Mouse (Mus musculus) thymus, postnatal 4 days (tissue): ENCODE results near the gene Slc26a10.

Experiments
- DNase-seq: peaks from one replicate; pipeline ENCODE4 v3.0.0; 2021

The Slc26a10 gene

DNA sequence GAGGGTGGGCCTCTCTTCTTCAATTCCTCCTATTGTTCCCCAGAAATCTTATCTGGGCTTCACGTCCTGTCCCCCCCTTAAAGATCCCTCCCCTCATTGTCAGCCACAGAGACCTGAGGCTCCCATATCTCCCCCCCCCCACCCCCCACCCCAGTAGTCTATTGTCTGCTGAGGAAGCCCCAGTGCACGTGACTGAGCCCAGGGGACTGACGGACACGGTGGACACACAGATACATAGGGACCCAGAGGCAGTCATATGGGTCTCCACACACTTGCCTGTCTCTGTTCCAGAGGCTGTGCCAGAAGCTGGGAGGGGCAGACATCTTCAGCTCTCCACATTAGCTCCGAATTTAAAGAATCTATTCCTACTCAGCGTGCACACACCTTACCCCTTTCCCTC, 1.1 kb upstream of the Slc26a10 start:
- DNase-seq: no peak

DNA sequence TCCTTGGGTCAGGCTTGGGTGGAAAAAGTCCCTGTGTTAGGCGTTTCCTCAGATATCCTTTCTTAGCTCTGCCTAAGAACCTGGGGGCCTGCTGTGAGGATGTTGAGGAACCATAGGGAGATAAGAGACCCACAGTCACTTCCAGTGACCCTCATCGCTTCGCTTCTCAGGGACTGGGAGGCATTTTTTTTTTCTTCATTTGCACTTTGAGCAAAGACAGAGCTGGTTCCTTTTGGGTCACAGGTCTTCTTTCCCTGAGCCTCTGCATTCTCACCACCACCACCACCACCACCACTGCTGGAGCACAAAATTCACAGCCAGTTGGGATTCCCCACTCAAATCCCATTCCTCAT, 226 bp upstream of the Slc26a10 start:
- DNase-seq: no peak

DNA sequence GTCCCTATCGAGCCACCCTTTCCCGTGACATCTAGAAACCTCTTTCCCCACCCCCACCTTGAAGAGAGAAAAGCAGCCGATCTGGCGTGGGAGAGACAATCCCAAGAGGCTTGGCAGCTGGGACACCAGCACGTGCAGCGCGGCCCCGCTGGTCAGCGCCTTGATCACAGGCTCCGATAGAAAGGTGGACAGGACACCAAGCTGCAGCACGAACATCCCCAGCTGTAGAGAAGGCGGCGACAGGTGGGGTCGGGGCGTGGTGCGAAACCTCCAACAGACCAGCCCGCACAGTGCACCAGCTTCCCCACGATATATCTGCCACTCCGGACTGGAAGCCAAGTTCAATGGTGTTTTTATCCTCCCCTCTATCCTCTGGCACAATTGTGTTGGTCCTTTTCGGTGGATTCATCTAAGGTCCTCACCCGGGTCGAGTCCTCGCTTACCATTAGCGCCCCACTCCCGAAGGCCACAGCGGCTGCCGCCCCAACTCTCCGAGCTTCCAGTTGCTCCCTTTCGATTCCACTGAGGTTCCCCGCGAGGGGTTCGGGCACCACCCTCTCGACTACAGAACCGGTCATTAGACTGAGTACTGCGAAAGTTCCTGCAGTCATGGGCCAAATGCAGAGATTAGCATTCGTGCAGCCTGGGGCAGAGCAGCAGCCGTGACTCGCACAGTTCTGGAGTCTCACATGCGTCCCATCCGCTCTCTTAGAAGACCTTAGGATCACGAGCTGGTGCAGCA, 2.0 kb downstream of the Slc26a10 start:
- DNase-seq: no peak

- DNase-seq: peak; percentile 75
These were observed 2.7 kb downstream of the Slc26a10 start for GRCm38 (mm10) chr10:127177719-127178118.

DNA sequence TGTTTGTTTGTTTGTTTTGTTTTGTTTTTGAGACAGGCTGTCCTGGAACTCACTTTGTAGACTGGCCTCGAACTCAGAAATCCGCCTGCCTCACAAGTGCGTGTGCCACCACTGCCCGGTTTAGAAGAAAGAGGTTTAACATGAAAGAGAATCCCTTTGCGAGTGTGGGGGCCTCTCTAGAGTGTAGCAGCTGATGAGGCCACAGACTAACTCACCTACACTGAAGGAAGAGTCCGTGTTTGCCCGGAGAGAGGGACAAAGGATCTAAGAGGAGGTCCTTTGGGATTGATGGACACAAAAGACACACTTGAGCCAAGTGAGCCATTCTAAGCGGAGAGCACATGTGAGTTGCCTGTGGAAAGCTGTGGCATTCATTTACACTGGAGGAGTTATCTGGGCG, 3.2 kb downstream of the Slc26a10 start:
- DNase-seq: no peak

DNA sequence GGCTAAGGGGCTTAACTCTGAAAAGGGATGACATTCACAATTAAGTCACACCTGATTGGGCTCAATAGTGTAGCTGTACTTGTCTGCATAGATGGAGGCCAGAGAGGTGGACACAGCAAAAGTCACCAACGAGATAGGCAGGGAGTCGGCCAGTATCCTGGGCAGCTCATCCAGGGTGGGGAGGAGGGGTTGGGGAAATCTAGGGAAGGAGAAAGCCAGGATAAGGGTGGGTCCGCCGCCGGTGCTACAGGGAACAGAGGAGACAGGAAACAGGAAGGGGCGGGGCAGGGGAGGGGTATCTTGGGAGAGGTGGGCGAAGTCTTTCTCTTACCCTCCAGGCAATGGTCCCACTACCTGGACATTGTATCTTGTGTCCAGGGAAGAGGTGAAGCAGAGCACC, 3.7 kb downstream of the Slc26a10 start:
- no peak for DNase-seq

DNA sequence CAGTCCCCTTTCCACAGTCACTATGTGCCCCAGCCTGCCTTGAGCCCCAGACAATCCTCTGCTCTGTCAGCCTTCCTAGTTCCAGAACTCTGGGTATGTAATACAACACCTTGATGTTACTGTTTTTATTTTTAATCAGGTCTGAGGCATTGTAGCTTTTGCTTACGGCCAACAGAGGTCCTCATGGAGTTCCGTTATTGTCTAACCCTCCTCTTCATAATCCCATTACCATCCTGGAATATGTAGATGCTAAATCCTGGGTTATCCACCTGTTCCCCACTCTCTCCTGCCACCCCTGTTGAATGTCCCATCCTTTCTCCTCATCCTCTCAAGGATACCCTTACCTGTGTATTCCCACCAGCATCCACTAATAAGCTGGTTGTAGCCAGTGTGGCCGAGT, 4.2 kb downstream of the Slc26a10 start:
- no peak for DNase-seq

- DNase-seq: no peak
These were observed 6.3 kb downstream of the Slc26a10 start for GRCm38 (mm10) chr10:127174170-127174569.

GRCm38 (mm10) chr10:127173148-127174065, 7.0 kb downstream of the Slc26a10 start:
- no peak for DNase-seq

DNA sequence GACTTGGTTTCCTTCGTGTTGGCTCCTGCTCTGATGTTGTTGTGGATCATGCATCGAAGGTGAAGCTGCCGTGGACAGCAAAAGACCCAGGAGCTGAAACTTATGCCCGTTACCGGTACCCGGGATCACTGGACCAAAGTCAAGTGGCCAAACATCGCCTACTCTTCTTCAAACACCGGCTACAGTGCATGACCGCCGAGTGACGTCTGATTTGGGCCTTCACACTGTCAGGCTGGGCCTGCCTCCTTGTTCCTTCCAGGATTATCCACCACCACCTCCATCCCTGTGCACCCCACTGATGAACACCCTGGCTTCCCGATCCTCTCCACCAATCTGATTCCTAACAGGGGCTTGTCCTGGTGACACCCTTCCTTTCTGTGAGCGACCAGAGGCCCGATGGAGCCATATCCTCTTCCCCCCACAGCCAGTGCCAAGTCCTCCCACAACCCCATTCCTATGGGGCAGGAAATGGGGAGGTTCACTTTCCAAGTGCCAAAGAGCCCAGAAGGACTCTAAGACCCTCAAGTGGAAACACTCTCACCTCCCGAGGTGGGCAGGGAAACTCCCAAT, 8.7 kb downstream of the Slc26a10 start:
- DNase-seq: no peak

DNA sequence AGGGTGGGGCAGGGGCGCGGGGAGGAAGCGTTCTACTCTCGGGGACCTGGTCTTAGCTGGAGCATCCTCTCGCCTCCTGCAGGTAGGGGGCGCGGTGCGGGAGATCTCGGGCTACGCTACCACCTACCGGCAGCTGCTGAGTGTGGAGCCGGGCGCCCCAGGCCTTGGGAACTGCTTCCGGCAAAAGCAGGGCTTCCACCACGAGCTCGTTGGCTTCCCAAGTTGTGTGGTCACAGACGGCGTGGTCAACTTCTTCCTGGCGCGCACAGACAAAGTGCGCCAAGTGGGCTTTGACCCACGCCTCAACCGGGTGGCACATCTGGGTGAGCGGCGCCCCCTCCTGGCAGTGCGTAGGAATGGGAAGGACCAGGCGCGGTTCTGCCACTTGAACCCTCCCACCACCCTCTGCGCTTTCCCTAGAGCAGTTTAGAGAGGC, 9.6 kb downstream of the Slc26a10 start:
- peak; percentile 95 for DNase-seq

DNA sequence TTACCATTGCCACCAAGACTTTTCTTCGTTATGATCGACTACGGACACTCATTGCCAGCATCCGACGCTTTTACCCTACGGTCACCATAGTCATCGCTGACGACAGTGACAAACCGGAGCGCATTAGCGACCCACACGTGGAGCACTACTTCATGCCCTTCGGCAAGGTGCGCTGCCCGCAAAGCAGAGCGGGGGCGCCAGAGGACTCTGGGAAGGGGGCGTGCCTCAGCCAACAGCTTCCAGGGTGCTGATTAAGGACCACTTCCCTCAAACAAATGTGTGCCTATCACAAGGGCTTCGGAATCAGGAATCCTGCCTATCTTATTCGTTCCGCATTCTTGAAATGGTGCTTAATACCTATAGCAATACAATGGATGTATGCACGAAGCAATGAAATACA, 10.4 kb downstream of the Slc26a10 start:
- DNase-seq: peak; percentile 63

GRCm38 (mm10) chr10:127167614-127168192, 12.7 kb downstream of the Slc26a10 start:
- no peak for DNase-seq

GRCm38 (mm10) chr10:127166771-127167613, 13.5 kb downstream of the Slc26a10 start:
- no peak for DNase-seq

- no peak for DNase-seq
These were observed 14.1 kb downstream of the Slc26a10 start for GRCm38 (mm10) chr10:127166404-127166715.

GRCm38 (mm10) chr10:127165654-127166403, 14.6 kb downstream of the Slc26a10 start:
- peak; percentile 78 for DNase-seq

DNA sequence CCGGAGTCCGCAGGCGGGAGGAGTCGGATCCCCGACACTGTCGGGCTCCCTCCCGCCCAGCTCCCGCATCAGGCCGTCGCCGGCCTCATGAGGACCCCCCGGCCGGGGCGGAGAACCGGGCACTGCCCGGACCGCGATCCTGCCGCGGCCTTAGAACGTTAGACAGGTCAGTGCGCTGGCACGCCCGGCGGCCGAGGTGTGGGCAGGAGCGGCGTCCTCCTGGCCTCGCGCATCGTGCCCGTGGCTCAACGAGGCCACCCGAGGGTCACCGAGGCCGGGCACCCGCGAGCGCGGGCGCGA, 15.1 kb downstream of the Slc26a10 start:
- no peak for DNase-seq

- peak; percentile 88 for DNase-seq
These were observed 15.7 kb downstream of the Slc26a10 start, which contains the start of gene B4galnt1 for GRCm38 (mm10) chr10:127164631-127165353. TSS of gene B4galnt1 (plus strand) at chr10:127165225.

GRCm38 (mm10) chr10:127164190-127164589, 16.3 kb downstream of the Slc26a10 start:
- no peak for DNase-seq

- DNase-seq: peak; percentile 61
These were observed 17.6 kb downstream of the Slc26a10 start for GRCm38 (mm10) chr10:127162771-127163261.

- no peak for DNase-seq
These were observed 19.7 kb downstream of the Slc26a10 start for GRCm38 (mm10) chr10:127160728-127161127.
